Mouse (Mus musculus): ENCODE data around the gene Nos1ap. TPM values are rescaled to one million over a fixed set of nuclear protein-coding genes. Genes with fewer than 3 reads are reported as not detected.
A peak's percentile ranks its signal among the peaks of the same experiment; 100 is the strongest.

Nos1ap gene
- 8.6 and 79.8 TPM in 2 replicates for polyA plus RNA-seq (2012; rRNA removed)

GRCm38 (mm10) chr1:170589219-170590040 is at the start of gene Nos1ap:
Gene Nos1ap, minus strand, starts transcription at chr1:170589861.
- WGBS, result under 1% methylated on average over 95 of the region's 106 CpGs
- peak within 1 kb of the TSS; percentile 25 for H3K27ac ChIP-seq (ENCODE audit: insufficient read depth, low read depth, low read length)

GRCm38 (mm10) chr1:170638941-170639340 is 49.3 kb upstream of the Nos1ap start:
- H3K27me3 ChIP-seq (ENCODE audit: control insufficient read depth, insufficient read depth, low read length), result peaks cover under 1% of the 10 kb centered on the region; the same call in 1 of the 2 replicates
- 45% methylated on average over 7 of the region's 7 CpGs for WGBS
- TF ChIP-seq POLR2A (IDR thresholded peaks at IDR 0.05; ENCODE audit: low read depth, low read length), result no peak
- TF ChIP-seq CTCF (IDR thresholded peaks at IDR 0.05; ENCODE audit: extremely low read depth, insufficient read length, insufficient replicate concordance, low read depth, low read length), result no peak
- H3K27ac ChIP-seq (ENCODE audit: insufficient read depth, low read depth, low read length), result no peak overlapping the region
- H3K4me1 ChIP-seq (ENCODE audit: control insufficient read depth, insufficient read depth, insufficient read length, low read length), result no peaks in the 10 kb centered on the region
- no peaks in the 10 kb centered on the region for H3K36me3 ChIP-seq (ENCODE audit: control insufficient read depth, insufficient read depth, low read length)
- no peak overlapping the region for H3K4me3 ChIP-seq (ENCODE audit: low read depth, low read length)

More at GRCm38 (mm10) chr1:170589219-170590040, at the start of gene Nos1ap:
- Histone ChIP-seq H3K27me3 (ENCODE audit: control insufficient read depth, insufficient read depth, low read length) (no peaks in the 10 kb centered on the region), H3K4me1 (ENCODE audit: control insufficient read depth, insufficient read depth, insufficient read length, low read length) (peaks cover 6% of the 10 kb centered on the region; the same call in 1 of the 2 replicates), H3K36me3 (ENCODE audit: control insufficient read depth, insufficient read depth, low read length) (no peaks in the 10 kb centered on the region), H3K4me3 (ENCODE audit: low read depth, low read length) (peak within 1 kb of the TSS; percentile 77)
- no peak for TF ChIP-seq CTCF (IDR thresholded peaks at IDR 0.05; ENCODE audit: extremely low read depth, insufficient read length, insufficient replicate concordance, low read depth, low read length)
- peak; percentile 30; the same call in 1 of the 2 replicates for TF ChIP-seq POLR2A (IDR thresholded peaks at IDR 0.05; ENCODE audit: low read depth, low read length)

- no peak overlapping the region for H3K4me3 ChIP-seq (ENCODE audit: low read depth, low read length)
- H3K27ac ChIP-seq (ENCODE audit: insufficient read depth, low read depth, low read length), result no peak overlapping the region
- H3K4me1 ChIP-seq (ENCODE audit: control insufficient read depth, insufficient read depth, insufficient read length, low read length), result no peaks in the 10 kb centered on the region
- TF ChIP-seq POLR2A (IDR thresholded peaks at IDR 0.05; ENCODE audit: low read depth, low read length) (no peak), CTCF (IDR thresholded peaks at IDR 0.05; ENCODE audit: extremely low read depth, insufficient read length, insufficient replicate concordance, low read depth, low read length) (no peak)
- no peaks in the 10 kb centered on the region for H3K27me3 ChIP-seq (ENCODE audit: control insufficient read depth, insufficient read depth, low read length)
- H3K36me3 ChIP-seq (ENCODE audit: control insufficient read depth, insufficient read depth, low read length), result no peaks in the 10 kb centered on the region
- WGBS, result 69% methylated on average over 4 of the region's 4 CpGs
These were observed 43.2 kb upstream of the Nos1ap start for GRCm38 (mm10) chr1:170632856-170633255.

GRCm38 (mm10) chr1:170632385-170632784 is 42.7 kb upstream of the Nos1ap start:
- TF ChIP-seq POLR2A (IDR thresholded peaks at IDR 0.05; ENCODE audit: low read depth, low read length) (no peak), CTCF (IDR thresholded peaks at IDR 0.05; ENCODE audit: extremely low read depth, insufficient read length, insufficient replicate concordance, low read depth, low read length) (peak; percentile 92; the same call in 1 of the 2 replicates)
- H3K36me3 ChIP-seq (ENCODE audit: control insufficient read depth, insufficient read depth, low read length), result no peaks in the 10 kb centered on the region
- 11% methylated on average over 3 of the region's 3 CpGs for WGBS
- H3K27ac ChIP-seq (ENCODE audit: insufficient read depth, low read depth, low read length), result no peak overlapping the region
- no peak overlapping the region for H3K4me3 ChIP-seq (ENCODE audit: low read depth, low read length)
- no peaks in the 10 kb centered on the region for H3K4me1 ChIP-seq (ENCODE audit: control insufficient read depth, insufficient read depth, insufficient read length, low read length)
- H3K27me3 ChIP-seq (ENCODE audit: control insufficient read depth, insufficient read depth, low read length), result no peaks in the 10 kb centered on the region

- WGBS, result 92% methylated on average over 5 of the region's 5 CpGs
- Histone ChIP-seq H3K27me3 (ENCODE audit: control insufficient read depth, insufficient read depth, low read length) (no peaks in the 10 kb centered on the region), H3K4me3 (ENCODE audit: low read depth, low read length) (no peak overlapping the region), H3K36me3 (ENCODE audit: control insufficient read depth, insufficient read depth, low read length) (no peaks in the 10 kb centered on the region), H3K27ac (ENCODE audit: insufficient read depth, low read depth, low read length) (no peak overlapping the region), H3K4me1 (ENCODE audit: control insufficient read depth, insufficient read depth, insufficient read length, low read length) (no peaks in the 10 kb centered on the region)
- TF ChIP-seq POLR2A (IDR thresholded peaks at IDR 0.05; ENCODE audit: low read depth, low read length), result no peak
- no peak for TF ChIP-seq CTCF (IDR thresholded peaks at IDR 0.05; ENCODE audit: extremely low read depth, insufficient read length, insufficient replicate concordance, low read depth, low read length)
These were observed 41.9 kb upstream of the Nos1ap start for GRCm38 (mm10) chr1:170631571-170631970.

GRCm38 (mm10) chr1:170630489-170630888 is 40.8 kb upstream of the Nos1ap start:
- Histone ChIP-seq H3K27me3 (ENCODE audit: control insufficient read depth, insufficient read depth, low read length) (no peaks in the 10 kb centered on the region), H3K4me1 (ENCODE audit: control insufficient read depth, insufficient read depth, insufficient read length, low read length) (no peaks in the 10 kb centered on the region), H3K4me3 (ENCODE audit: low read depth, low read length) (no peak overlapping the region), H3K27ac (ENCODE audit: insufficient read depth, low read depth, low read length) (no peak overlapping the region), H3K36me3 (ENCODE audit: control insufficient read depth, insufficient read depth, low read length) (no peaks in the 10 kb centered on the region)
- WGBS, result 75% methylated on average over 4 of the region's 4 CpGs
- no peak for TF ChIP-seq POLR2A (IDR thresholded peaks at IDR 0.05; ENCODE audit: low read depth, low read length)

GRCm38 (mm10) chr1:170623432-170623831 is 33.8 kb upstream of the Nos1ap start:
- Histone ChIP-seq H3K4me3 (ENCODE audit: low read depth, low read length) (no peak overlapping the region), H3K27me3 (ENCODE audit: control insufficient read depth, insufficient read depth, low read length) (no peaks in the 10 kb centered on the region), H3K4me1 (ENCODE audit: control insufficient read depth, insufficient read depth, insufficient read length, low read length) (no peaks in the 10 kb centered on the region), H3K27ac (ENCODE audit: insufficient read depth, low read depth, low read length) (no peak overlapping the region), H3K36me3 (ENCODE audit: control insufficient read depth, insufficient read depth, low read length) (no peaks in the 10 kb centered on the region)
- 98% methylated on average over 1 of the region's 1 CpGs for WGBS
- TF ChIP-seq CTCF (IDR thresholded peaks at IDR 0.05; ENCODE audit: extremely low read depth, insufficient read length, insufficient replicate concordance, low read depth, low read length) (no peak), POLR2A (IDR thresholded peaks at IDR 0.05; ENCODE audit: low read depth, low read length) (no peak)
